30 mouse cellular contexts compared by ENCODE assay signal in genomic region chr6:87428487-87429044, GRCm38 (mm10). TPM values are rescaled to one million over a fixed set of nuclear protein-coding genes. Genes with fewer than 3 reads are reported as not detected.
DNase-seq lines count a peak whose midpoint lies in the region; ATAC-seq lines count a peak whose summit lies in the region.
"Had no signal": no experiment of that assay in that cellular context is flagged by ENCODE, and none has a peak within 500 bp of the region (broad histone marks: within the 10 kb centered on the region; RNA-seq: fewer than 3 reads in every experiment).

Gene Bmp10 (plus strand): TSS chr6:87428994.

- intact Hi-C loops in heart, postnatal 10 days (cut with DNase I), result no loop called here

- H3K9ac ChIP-seq in heart, embryonic 12.5 days, result peak within 1 kb of the TSS; percentile 68
- H3K9ac ChIP-seq in liver, embryonic 12.5 days, result no peak within 1 kb of the TSS
- no peak within 1 kb of the TSS for H3K9ac ChIP-seq in intestine, embryonic 16.5 days (ENCODE audit: low read depth, low read length)
- H3K9ac ChIP-seq: embryonic facial prominence, embryonic 12.5 days; limb, embryonic 13.5 days; midbrain, embryonic 12.5 days; neural tube, embryonic 15.5 days had no signal

- H3K4me1 ChIP-seq in heart, embryonic 10.5 days, result peaks cover 44% of the 10 kb centered on the region
- H3K4me1 ChIP-seq in heart, embryonic 12.5 days (replicated peaks), result peaks cover 43% of the 10 kb centered on the region
- H3K4me1 ChIP-seq in liver, embryonic 12.5 days, result peaks cover 6% of the 10 kb centered on the region
- no peaks in the 10 kb centered on the region for H3K4me1 ChIP-seq in intestine, embryonic 16.5 days (ENCODE audit: control insufficient read depth, insufficient read depth, low read length)
- H3K4me1 ChIP-seq: embryonic facial prominence, embryonic 12.5 days; limb, embryonic 13.5 days; midbrain, embryonic 12.5 days; neural tube, embryonic 15.5 days had no signal

- H3K9me3 ChIP-seq in heart, embryonic 10.5 days, result no peaks in the 10 kb centered on the region
- H3K9me3 ChIP-seq in heart, embryonic 12.5 days (replicated peaks), result no peaks in the 10 kb centered on the region
- H3K9me3 ChIP-seq in liver, embryonic 12.5 days (replicated peaks), result no peaks in the 10 kb centered on the region
- no peaks in the 10 kb centered on the region for H3K9me3 ChIP-seq in intestine, embryonic 16.5 days (ENCODE audit: control insufficient read depth, low read length)
- H3K9me3 ChIP-seq: embryonic facial prominence, embryonic 12.5 days; limb, embryonic 13.5 days; midbrain, embryonic 12.5 days; neural tube, embryonic 15.5 days had no signal

- ATAC-seq in heart, embryonic 12.5 days (ENCODE audit: insufficient number of reproducible peaks, low FRiP score), result no peak
- ATAC-seq in liver, embryonic 12.5 days, result no peak
- no peak for ATAC-seq in megakaryocyte progenitor cell, adult 5-6 weeks (replicated peaks; ENCODE audit: poor library complexity)
- ATAC-seq in intestine, embryonic 16.5 days, result no peak

- H3K4me2 ChIP-seq in heart, embryonic 12.5 days, result peak within 1 kb of the TSS; percentile 58
- H3K4me2 ChIP-seq in liver, embryonic 12.5 days, result no peak within 1 kb of the TSS
- no peak within 1 kb of the TSS for H3K4me2 ChIP-seq in intestine, embryonic 16.5 days (ENCODE audit: low read depth, low read length)
- H3K4me2 ChIP-seq: embryonic facial prominence, embryonic 12.5 days; limb, embryonic 13.5 days; midbrain, embryonic 12.5 days; neural tube, embryonic 15.5 days had no signal

- peak within 1 kb of the TSS; percentile 56 for H3K4me3 ChIP-seq in heart, embryonic 10.5 days
- peak within 1 kb of the TSS; percentile 49 for H3K4me3 ChIP-seq in heart, embryonic 12.5 days
- peak within 1 kb of the TSS; percentile 27 for H3K4me3 ChIP-seq in liver, embryonic 12.5 days
- no peak within 1 kb of the TSS for H3K4me3 ChIP-seq in intestine, embryonic 16.5 days (ENCODE audit: low read length)
- H3K4me3 ChIP-seq: embryonic facial prominence, embryonic 12.5 days; limb, embryonic 13.5 days; midbrain, embryonic 12.5 days; neural tube, embryonic 15.5 days had no signal

- H3K27ac ChIP-seq in heart, embryonic 10.5 days, result peak within 1 kb of the TSS; percentile 80
- H3K27ac ChIP-seq in heart, embryonic 12.5 days (ENCODE audit: poor library complexity, severe bottlenecking), result peak within 1 kb of the TSS; percentile 86
- H3K27ac ChIP-seq in liver, embryonic 12.5 days, result no peak within 1 kb of the TSS; the same call in 1 of the 2 replicates
- H3K27ac ChIP-seq in intestine, embryonic 16.5 days (ENCODE audit: low read length), result no peak within 1 kb of the TSS
- H3K27ac ChIP-seq: embryonic facial prominence, embryonic 12.5 days; kidney, postnatal 0 days; limb, embryonic 13.5 days; midbrain, embryonic 12.5 days; neural tube, embryonic 15.5 days had no signal

- H3K27me3 ChIP-seq in heart, embryonic 10.5 days (ENCODE audit: insufficient read depth, poor library complexity, severe bottlenecking), result no peaks in the 10 kb centered on the region
- H3K27me3 ChIP-seq in heart, embryonic 12.5 days (replicated peaks), result peaks cover 28% of the 10 kb centered on the region
- H3K27me3 ChIP-seq in liver, embryonic 12.5 days (replicated peaks), result no peaks in the 10 kb centered on the region
- no peaks in the 10 kb centered on the region for H3K27me3 ChIP-seq in intestine, embryonic 16.5 days (replicated peaks; ENCODE audit: control insufficient read depth, insufficient read depth, low read length)
- H3K27me3 ChIP-seq: embryonic facial prominence, embryonic 12.5 days; limb, embryonic 13.5 days; midbrain, embryonic 12.5 days; neural tube, embryonic 15.5 days had no signal

- 50% methylated on average over 7 of the region's 7 CpGs for WGBS in heart, embryonic 10.5 days
- WGBS in heart, embryonic 12.5 days, result 49% methylated on average over 7 of the region's 7 CpGs
- 63% methylated on average over 7 of the region's 7 CpGs for WGBS in liver, embryonic 12.5 days (ENCODE audit: insufficient replicate concordance)
- WGBS in intestine, embryonic 16.5 days, result 52% methylated on average over 7 of the region's 7 CpGs

- DNase-seq in heart, embryonic 10.5 days (ENCODE audit: low spot score), result no peak
- DNase-seq in heart, postnatal 10 days, result no peak
- no peak for DNase-seq in ovary, postnatal 14 days (ENCODE audit: low spot score)
- DNase-seq: adrenal gland, adult 2 months; cerebellum, adult 11 months; cerebellum, postnatal 14 days; gastrocnemius, postnatal 25 days; kidney, adult 11 months; layer of hippocampus, adult 9-11 months; lung, postnatal 10 days; right cerebral cortex, postnatal 25 days; spleen, adult 18-20 months had no signal

- H3K36me3 ChIP-seq in heart, embryonic 10.5 days, result no peaks in the 10 kb centered on the region
- no peaks in the 10 kb centered on the region for H3K36me3 ChIP-seq in heart, embryonic 12.5 days
- no peaks in the 10 kb centered on the region for H3K36me3 ChIP-seq in liver, embryonic 12.5 days
- H3K36me3 ChIP-seq in intestine, embryonic 16.5 days (ENCODE audit: control insufficient read depth, insufficient read depth, low read length), result no peaks in the 10 kb centered on the region
- H3K36me3 ChIP-seq: embryonic facial prominence, embryonic 12.5 days; limb, embryonic 13.5 days; midbrain, embryonic 12.5 days; neural tube, embryonic 15.5 days had no signal

RNA-seq across cellular contexts. Expression of gene Bmp10, which starts in this region (rescaled TPM):
- polyA plus RNA-seq in heart, embryonic 10.5 days (2016; fragmentation: Nextera tagmentation; extraction: Ambion mirVana), result 4.5 and 6.2 TPM in 2 replicates
- 6.7 and 7.3 TPM in 2 replicates for polyA plus RNA-seq in heart, embryonic 12.5 days (2016; fragmentation: Nextera tagmentation; extraction: Ambion mirVana)
- 100 to 1,000 TPM in 1 of 2 experiments, 10 to 100 TPM in 1; 23.2 to 106 TPM for total RNA-seq in heart, postnatal 10 days (2021)
- polyA plus RNA-seq in liver, embryonic 12.5 days (2016; fragmentation: Nextera tagmentation; extraction: Ambion mirVana), result 0.32 and 0.35 TPM in 2 replicates
- not detected in 2 replicates for total RNA-seq in megakaryocyte progenitor cell, adult 5-6 weeks (2015)
- not detected in 2 replicates for total RNA-seq in megakaryocyte progenitor cell, adult 5-6 weeks (2017)
- polyA plus RNA-seq in intestine, embryonic 16.5 days (2015; fragmentation: Nextera tagmentation; extraction: Ambion mirVana), result not detected in 2 replicates
- total RNA-seq: adrenal gland, adult 2 months; gastrocnemius, postnatal 25 days; left cerebral cortex, adult 18-20 months; left cerebral cortex, postnatal 25 days; megakaryocyte, adult 5-6 weeks; MEL had no signal
- polyA plus RNA-seq: adrenal gland, adult 2 months; C2C12; embryonic facial prominence, embryonic 12.5 days; forebrain, embryonic 11.5 days; hindbrain, embryonic 11.5 days; kidney, postnatal 0 days; large intestine, adult 2 months; limb, embryonic 13.5 days; midbrain, embryonic 12.5 days; neural tube, embryonic 15.5 days; testis, adult 2 months had no signal

Comparison
In these comparisons a context has a peak if more than half of its experiments do, and no peak if none do; other contexts are left out.
1. RNA of gene Bmp10 (total RNA-seq): 23.2 to 106 TPM in heart, postnatal 10 days; not detected in megakaryocyte progenitor cell, adult 5-6 weeks; every median in the first group is over 10 times any median in the second.
2. H3K27ac ChIP-seq: peak in heart, embryonic 10.5 days (single experiment) and heart, embryonic 12.5 days (single experiment); none in liver, embryonic 12.5 days (single experiment) and intestine, embryonic 16.5 days (single experiment).